Mouse (Mus musculus) heart, postnatal 10 days (tissue): ENCODE data around the gene Utp4. TPM values are rescaled to one million over a fixed set of nuclear protein-coding genes. Genes with fewer than 3 reads are reported as not detected.
A peak's percentile ranks its signal among the peaks of the same experiment; 100 is the strongest.
"Not testable (repeated sequence)": the region's sequence is repeated elsewhere in the genome, so short reads cannot be mapped to it uniquely, and the experiment has no call there.

Source experiments
- DNase-seq, 2 experiments: peaks; one replicate each; pipeline ENCODE4 v3.0.0; 2021
- intact Hi-C: fragments of 180-260 bp; cut with DNase I; formaldehyde crosslinking; loops from one replicate; pipeline ENCODE4 v1.15.1; 2025
- total RNA-seq, 2 experiments: library from RNA; stranded (reverse); gene quantifications; 2 replicates each; pipeline ENCODE4 v1.2.3; 2021

The Utp4 gene
- total RNA-seq, 2 experiments from 2014 or later, result 23.8 to 25.0 TPM

DNA sequence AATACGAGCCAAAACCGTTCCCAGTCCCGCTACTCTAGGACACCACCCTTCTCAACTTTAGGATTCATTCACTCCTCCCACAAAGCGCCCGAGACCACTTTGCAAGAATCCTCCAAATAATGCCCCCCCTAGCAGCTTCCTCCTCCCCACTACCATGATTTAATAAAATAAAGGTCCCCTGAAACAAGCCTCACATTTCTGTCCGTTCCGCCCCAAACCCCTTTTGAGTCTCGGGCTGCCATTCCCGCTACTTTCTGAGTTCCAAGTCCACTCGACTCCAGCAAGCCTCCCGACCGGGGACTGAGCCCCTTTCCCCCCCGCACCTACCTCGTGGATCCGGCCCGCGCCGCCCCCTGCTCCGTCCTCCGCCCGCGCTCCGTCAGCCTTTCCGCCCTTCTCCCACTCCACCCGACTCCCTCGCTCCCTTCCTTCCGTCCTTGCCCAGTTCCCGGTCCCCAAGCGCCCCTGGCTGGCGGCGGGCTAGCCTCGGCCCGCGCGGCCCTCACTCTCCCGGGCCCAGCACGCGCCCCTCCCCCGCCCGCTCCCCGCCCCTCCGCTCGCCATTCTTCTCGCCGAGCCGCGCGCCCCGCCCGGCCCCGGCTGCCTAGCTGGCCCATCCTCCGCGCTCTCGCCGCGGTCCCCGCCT is 507 bp upstream of the Utp4 start:
- DNase-seq, result peak in 1 of 2 experiments; percentile 75
- intact Hi-C loops, result no loop called here

DNA sequence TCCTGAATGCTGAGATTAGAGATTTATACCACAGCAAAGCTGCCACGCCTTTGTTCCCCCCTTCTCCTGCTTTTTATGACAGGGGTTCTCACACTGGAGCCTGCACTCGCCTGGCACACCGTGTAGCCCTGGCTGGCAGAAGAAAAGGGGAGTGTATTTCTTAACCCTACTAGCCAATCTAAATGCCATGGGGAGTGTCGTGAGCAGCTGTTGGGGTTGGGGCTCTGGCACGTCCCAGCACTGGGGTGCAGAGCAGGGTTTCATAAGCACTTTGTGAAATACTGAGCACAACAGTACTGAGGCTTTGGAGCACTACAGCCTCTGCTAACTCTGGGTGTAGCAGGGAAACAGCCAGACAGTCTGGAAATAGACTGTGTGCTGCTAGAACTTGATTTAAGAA is 6.0 kb downstream of the Utp4 start:
- intact Hi-C loops, result no loop called here
- DNase-seq, result no peak

DNA sequence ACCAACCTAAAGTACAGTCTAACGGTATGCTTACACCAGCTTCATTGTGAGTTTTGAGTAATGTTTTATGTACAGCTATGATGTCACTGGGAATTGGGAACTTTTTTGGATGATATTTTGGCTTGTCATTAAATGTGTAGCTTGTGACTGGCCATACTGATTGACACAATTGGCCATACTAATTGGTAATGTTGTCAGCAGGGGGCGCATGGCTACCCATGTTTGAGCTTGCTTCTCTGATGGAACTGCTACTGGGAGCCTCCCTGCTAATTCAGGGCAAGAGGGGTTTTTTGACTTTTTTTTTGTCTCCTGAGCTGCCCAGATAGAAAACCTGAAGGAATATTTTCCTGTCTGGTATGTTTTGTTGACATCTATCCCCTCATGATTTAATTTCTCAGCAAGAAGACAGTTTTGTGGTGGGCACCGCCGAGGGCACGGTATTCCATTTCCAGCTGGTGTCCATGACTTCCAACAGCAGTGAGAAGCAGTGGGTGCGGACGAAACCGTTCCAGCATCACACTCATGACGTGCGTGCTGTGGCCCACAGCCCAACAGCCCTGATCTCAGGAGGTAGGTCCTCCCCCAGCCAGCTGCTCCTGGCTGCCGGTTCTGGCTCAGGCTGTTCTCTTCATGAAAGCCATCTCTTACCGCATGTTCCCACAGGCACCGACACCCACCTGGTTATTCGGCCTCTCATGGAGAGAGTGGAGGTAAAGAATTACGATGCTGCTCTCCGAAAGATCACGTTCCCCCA is 12.5 kb downstream of the Utp4 start:
- DNase-seq, result peak; percentile 79 to 83
- intact Hi-C loops, result loop anchor here (1.0 kb wide), 1 partner anchor 96 kb away; no protein-coding TSS in a partner anchor

DNA sequence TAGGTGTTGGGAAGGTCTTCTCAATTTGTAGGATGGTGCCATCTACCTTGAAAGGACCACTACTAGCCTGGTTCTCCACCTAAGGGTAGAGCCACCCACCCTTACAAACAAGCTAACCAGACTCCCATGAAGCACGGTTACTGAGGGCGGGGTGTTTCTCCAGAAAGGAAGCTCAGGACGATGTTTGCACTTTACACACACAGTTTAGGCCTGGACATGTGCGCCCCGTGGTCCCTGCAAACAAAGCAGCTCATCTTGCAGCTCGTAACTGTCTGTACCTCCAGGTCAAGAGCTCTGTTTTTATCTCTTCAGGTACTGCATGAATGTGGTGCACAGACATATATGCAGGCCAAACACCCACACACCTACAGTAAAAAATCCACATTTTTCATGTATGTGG is 13.2 kb downstream of the Utp4 start:
- intact Hi-C loops, result no loop called here
- no peak for DNase-seq

DNA sequence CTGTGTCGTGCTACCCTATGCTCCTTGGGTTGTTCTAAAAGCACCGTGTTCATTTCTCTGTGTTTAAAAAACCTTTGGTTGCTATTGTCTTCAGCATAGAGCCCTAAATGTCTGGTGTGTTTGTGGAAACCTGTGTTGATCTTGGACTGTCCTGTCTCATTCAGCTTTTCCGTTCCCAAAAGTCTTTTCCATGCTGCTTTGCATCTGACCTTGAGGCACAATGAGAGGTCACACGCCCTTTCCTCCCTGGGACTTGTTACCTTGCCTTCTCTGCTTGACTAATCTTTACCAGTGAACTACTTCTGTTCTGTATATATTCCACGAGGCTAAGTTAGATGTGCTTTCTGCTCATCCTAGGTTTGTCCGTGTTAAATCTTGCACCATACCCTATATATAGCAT is 14.0 kb downstream of the Utp4 start:
- intact Hi-C loops, result no loop called here
- no peak for DNase-seq

DNA sequence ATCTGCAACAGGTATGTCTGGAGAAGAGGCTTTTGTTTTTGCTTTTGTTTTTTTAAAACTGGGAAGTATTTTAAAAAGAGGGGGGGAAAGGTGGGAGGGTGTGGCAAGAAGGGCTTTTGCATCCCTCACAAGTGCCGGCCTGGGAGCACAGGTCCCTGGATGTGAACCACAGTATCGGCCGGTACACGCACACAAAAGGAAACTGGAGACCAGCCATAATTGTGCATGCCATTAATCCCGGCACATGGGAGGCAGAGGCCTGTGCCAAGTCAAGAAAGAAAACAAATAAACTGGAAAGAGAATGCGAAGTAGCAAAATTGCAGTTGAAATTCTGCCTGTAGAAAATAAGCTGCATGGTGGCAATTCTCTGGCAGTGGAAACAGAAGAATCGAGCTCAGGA is 14.9 kb downstream of the Utp4 start:
- intact Hi-C loops, result no loop called here
- no peak for DNase-seq

DNA sequence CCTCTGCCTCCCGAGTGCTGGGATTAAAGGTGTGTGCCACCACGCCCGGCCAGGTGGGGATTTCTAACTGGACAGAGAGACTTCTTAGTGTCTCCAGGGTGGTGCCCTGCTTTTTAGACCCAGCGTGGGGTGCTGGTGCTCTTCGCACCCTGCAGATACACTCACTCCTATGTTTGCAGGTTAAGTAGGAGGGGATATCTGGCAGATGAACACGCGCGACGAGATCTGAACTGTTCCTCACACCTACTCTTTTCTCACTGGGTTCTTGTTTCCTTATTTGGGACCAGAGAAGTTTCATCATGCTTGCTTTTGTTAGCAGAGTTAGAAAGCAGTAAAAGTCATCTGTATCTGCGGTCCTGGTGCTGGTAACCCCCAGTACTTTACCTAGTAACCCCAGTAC is 20.2 kb downstream of the Utp4 start:
- no peak for DNase-seq
- intact Hi-C loops, result no loop called here

DNA sequence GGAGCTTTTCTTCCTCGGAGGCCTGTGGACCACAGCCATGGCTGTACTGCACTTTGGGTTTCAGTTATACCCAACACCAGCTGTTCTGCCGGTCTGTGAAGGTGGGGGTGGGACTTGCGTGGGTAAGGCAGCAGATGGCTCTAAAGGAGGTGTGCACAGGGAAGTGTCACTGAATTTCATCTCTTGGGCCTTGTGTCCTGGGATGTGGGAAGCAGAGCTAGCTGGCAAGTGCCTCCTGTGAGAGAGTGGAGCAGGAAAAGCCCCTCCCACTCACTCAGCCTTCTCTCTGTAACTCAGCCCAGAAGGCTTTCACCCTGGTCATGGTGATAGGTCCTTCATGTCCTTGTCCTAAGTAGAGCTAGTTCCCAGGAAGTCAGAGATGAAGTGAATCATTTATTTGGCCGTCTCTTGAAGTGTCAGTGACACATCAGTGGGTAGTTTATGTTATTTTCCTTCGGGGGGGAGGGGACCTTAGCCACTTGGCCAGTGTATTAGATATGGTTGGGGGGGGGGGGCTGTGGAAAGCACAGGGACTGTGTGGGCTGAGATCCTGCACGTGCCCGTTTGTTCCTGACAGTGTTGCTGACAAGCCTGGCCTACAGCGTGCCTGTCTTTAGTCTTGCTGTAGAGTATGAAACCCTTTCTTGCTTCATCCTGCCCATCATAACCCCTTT is 26.4 kb downstream of the Utp4 start:
- no peak for DNase-seq
- intact Hi-C loops, result no loop called here

DNA sequence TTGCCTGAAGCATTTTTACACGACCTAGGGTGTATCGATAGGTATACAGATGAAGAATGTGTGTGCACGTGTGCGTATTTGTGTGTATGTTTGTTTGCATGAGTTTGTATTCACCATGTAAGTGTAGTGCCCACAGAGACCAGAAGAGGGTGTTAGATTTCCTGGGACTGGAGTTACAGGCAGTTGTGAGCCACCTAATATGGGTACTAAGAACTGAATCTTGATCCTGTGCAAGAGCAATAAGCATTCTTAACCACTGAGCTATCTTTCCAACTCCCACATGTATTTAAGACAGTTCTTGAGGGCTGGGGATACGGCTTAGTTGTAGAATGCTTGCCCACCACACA is 26.9 kb downstream of the Utp4 start:
- intact Hi-C loops, result no loop called here
- DNase-seq, result no peak

DNA sequence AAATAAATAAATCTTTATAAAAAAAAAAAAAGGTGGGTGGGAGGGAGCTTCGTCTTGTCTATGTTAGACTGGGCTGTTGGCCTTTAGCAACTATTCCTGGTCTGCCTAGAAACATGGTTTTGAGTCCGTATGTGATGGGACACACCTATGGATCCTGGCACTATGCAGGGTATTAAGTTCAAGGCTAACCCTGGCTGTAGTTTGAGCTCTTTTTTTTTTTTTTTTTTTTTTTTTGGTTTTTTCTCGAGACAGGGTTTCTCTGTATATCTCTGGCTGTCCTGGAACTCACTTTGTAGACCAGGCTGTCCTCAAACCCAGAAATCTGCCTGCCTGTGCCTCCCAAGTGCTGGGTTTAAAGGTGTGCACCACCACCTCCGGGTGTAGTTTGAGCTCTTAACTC is 30.6 kb downstream of the Utp4 start:
- no peak for DNase-seq
- intact Hi-C loops, result no loop called here

DNA sequence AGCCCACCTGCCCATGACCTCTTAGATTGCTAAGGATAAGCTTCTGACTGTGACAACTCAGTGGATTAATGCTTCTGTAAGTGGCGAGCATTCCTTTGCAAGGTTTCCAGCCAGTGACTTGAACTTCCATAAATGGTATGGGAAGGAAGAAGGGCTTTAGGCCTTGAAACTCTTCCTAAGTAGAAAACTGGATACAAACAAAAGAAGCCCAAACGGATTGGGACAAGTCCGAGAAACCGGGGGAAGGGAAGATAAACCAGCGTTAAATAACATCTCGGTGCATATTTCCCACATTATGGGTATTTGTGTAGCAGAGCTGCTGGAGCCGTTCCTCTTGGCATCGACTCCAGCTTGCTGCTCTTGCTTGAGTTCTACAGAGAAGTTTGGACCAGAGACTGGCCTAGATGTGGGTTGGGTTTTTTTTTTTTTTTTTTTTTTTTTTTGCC is 31.5 kb downstream of the Utp4 start:
- intact Hi-C loops, result no loop called here
- peak; percentile 58 for DNase-seq

DNA sequence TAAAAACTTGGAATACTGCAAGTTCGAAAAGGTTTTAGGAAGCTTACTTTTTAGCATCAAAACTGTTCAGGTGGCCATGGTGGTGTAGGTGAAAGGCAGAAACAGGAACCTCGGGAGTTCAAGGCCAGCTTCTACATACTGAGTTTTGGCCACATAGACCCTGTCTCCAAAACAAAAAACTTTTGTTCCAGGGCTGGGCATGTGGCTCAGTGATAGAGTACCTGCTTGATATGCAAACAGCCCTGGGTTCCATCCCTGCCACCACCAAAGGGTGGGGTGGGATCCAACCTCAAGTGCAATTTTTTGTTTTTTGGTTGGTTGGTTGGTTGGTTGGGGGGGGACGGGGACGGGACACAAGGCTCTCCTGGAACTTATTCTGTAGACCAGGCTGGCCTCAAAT is 32.0 kb downstream of the Utp4 start:
- no peak for DNase-seq
- intact Hi-C loops, result no loop called here

DNA sequence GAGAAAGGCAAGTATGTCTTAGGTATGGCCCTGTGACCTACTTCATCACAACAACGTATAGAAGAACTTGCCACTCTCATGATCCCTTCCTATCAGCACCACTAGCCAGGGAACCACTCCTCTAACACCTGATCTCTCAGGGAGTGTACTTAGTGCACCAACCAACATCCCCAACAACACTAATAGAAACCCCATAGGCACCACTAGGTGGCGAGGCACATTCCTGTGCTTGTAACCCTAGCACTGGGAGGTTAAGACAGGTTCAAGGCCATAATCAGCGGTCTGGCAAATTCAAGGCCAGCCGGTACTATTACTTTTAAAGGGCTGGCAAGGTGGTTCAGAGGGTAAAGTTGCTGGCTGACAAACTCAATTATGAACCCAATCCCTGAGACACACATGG is 33.8 kb downstream of the Utp4 start:
- intact Hi-C loops, result no loop called here

DNA sequence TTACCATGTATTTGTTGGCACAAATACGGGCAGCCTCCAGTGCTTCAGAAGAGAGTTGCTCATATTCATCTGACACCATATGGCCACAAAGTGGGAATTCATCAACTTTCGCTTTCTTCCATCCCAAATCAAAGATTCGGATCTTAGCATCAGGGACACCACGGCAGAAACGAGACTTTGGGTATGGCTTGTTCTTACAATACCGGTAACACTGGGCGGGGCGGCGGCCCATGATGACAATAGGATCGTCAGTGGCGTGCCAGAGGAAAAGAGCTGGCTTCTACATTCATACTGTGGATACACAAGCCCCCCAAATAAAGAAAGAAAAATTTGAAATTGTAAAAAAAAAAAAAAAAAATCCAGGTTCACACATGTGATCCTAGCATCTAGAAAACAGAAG is 34.7 kb downstream of the Utp4 start:
- intact Hi-C loops, result loop anchor here (2.0 kb wide), 1 partner anchor 75 kb away; no protein-coding TSS in a partner anchor
- not testable (repeated sequence) for DNase-seq

More for the DNA sequence above, 33.8 kb downstream of the Utp4 start:
- no peak for DNase-seq

DNA sequence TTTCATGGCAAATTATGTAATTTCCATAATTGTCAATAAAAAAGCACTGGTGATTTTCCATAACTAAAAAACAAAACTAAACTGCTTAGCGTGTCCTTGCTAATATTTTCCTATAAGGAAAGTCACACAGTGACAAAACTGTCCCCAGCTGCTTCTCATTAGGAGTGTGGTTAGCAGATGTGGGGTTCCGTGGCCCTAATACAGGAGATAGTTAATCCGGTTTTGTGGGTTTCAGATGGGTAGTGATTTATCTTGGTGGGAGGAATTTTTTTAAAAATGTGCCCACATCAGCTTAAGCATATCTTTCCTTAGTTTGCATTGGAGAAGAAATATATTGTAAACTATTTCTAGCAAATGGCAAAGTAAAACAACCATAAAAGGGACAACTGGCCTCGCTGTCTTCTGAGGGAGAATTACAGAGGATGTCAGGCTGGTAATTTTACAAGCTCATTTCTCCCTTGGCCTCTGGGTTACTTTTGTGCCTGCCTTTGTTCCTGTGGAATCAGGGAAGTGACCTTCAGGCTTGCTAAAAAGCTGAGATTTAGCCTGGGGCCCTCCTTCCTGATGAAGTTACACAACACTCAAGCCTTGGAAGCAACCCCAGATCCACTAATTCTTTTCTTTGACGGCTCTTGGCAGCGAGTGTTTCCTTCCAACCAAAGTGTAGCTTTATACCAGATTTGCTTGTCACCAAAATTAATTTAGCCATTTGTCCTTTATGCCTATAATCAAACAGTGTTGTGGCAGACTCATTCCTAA is 35.9 kb downstream of the Utp4 start:
- intact Hi-C loops, result loop anchor here (2.0 kb wide), 1 partner anchor 73 kb away; no protein-coding TSS in a partner anchor
- peak; percentile 74 to 75 for DNase-seq

DNA sequence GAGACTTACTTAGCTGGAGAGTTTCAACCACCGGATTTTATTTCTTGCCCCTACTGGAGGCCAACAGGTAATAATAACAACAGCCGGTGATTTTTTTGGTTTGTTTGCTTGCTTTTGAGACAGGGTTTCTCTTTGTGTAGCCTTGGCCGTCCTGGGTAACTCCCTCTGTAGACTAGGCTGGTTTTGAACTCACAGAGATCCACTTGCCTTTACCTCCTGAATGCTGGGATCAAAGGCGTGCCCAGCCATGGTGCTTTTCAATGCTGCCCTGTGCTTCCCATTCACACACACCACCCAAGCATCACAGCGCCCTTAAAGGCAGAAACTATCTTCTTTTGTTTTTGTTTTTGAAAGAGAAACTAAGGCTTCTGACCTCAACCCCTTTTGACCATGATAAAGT is 36.5 kb downstream of the Utp4 start:
- DNase-seq, result no peak
- intact Hi-C loops, result loop anchor here (2.0 kb wide), 1 partner anchor 73 kb away; no protein-coding TSS in a partner anchor

DNA sequence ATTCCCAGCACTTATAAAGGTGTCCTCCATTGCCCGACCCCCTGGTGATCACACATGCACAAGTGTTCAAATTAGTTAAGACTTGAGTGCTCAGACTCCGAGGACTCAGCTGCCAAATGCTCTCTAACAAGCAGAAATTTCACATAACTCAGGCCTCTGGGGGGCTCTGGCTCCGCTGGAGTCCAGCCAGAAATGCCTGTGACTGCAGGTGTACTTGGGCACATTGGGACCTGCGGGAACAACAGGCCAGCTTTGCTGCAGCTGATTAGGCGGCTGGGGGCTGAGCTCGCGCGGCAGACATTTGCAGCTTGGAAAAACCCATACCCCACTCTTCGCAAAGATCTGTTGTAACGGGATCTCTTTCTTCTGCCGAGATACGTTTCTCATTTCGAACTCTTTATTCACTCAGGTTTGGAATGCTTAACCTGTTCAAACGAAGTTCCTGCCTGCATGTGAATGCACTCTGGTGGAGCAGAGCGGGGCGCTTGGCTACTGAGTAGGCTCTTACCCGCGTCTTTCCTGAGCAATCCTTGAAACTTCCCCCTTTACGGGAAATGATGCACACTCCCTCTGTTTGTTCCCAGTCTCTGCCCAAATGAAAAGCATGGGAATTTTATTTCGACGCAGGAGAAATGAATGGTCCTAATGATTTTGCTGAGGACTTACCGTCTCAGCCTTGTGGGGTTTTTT is 39.1 kb downstream of the Utp4 start:
- peak in 1 of 2 experiments; percentile 29 for DNase-seq
- intact Hi-C loops, result loop anchor here (2.0 kb wide), 1 partner anchor 64 kb away; no protein-coding TSS in a partner anchor

DNA sequence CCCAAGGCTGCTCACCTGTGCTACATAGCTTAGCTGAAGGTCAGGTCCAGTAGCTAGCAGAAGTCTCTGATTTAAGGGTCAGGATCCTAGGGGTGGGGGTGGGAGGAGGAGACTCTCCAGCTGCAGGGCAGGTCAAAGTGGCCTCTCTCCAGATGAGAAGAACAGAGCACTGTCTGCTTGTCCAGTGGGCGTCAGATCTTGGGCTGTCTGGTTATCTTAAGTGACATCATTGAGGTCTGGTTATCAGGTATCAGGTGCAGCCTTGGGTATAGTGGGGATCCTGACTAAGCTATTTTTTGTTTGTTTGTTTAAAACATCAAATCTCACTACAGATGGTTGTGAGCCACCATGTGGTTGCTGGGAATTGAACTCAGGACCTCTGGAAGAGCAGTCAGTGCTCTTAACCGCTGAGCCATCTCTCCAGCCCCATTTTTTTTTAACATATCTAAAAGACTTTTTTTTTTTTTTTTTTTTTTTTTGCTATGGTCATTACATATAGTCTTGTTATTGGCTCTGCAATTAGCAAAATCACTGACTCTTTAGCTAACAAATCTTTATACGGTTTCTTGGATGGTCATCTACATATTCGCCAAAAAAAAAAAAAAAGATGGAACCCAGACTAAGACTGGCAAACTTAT is 40.2 kb downstream of the Utp4 start:
- intact Hi-C loops, result loop anchor here (2.0 kb wide), 1 partner anchor 63 kb away; no protein-coding TSS in a partner anchor
- DNase-seq, result no peak

DNA sequence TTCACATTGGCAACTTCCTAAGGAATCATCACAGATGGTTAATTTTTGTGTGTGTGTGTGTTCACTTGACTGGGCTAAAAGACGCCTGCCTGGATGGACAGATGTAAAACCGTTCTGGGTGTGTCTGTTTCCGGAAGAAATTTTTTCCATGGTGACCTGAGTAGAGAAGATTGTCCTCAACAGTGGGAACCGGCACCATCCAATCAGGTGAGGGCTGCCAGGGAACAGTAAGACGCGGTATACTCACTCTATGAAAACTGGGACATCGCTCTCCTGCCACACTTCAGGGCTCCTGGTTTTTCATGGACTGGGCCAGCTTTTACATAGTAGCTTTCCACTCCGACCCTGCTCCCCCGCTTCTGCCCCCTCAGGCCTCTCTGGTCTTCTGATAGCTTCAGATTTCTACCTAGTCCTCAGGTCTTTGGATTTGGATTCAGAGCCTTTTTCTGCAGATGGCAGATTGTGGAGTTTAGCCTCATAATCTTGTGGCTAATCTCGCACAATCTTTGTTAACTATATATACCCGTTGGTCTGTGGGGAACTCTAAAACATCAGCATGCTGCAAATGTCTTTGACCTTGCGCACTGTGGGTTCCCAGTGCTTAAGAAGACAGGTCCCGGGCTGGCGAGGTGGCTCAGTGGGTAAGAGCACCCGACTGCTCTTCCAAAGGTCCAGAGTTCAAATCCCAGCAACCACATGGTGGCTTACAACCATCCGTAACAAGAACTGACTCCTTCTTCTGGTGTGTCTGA is 41.0 kb downstream of the Utp4 start:
- intact Hi-C loops, result no loop called here

More for the DNA sequence above, 41.0 kb downstream of the Utp4 start:
- no peak for DNase-seq
